Comparison of ENCODE assay signal across 9 mouse cellular contexts in genomic region chr2:164592014-164592413, GRCm38 (mm10). TPM values are rescaled to one million over a fixed set of nuclear protein-coding genes. Genes with fewer than 3 reads are reported as not detected.
A peak's percentile ranks its signal among the peaks of the same experiment; 100 is the strongest.
DNase-seq lines count a peak whose midpoint lies in the region; ATAC-seq and TF ChIP-seq lines count a peak whose summit lies in the region.
"Had no signal": no experiment of that assay in that cellular context is flagged by ENCODE, and none has a peak within 500 bp of the region (broad histone marks: within the 10 kb centered on the region; RNA-seq: fewer than 3 reads in every experiment).

No protein-coding gene starts in this region.

- no peaks in the 10 kb centered on the region for H3K27me3 ChIP-seq in hindbrain, embryonic 11.5 days (ENCODE audit: control insufficient read depth, insufficient read depth, low read length)
- H3K27me3 ChIP-seq in hindbrain, embryonic 12.5 days = no peaks in the 10 kb centered on the region

- no peak for ATAC-seq in hindbrain, embryonic 11.5 days (ENCODE audit: low FRiP score)
- no peak for ATAC-seq in hindbrain, embryonic 12.5 days (ENCODE audit: low FRiP score)
- ATAC-seq in megakaryocyte progenitor cell, adult 5-6 weeks (replicated peaks; ENCODE audit: poor library complexity) = peak; percentile 69

- in situ Hi-C loops in ES-E14 (cut with MboI; ENCODE audit: low sequenced_read_pairs in 2 of 2, unreplicated experiment in 2 of 2) = loop anchor here in 1 of 2 experiments (10.0 kb wide), 1 partner anchor 133 kb away; no protein-coding TSS in a partner anchor

- H3K4me2 ChIP-seq in hindbrain, embryonic 11.5 days (replicated peaks; ENCODE audit: low read depth, low read length) = no peak overlapping the region
- H3K4me2 ChIP-seq in hindbrain, embryonic 12.5 days (replicated peaks) = no peak overlapping the region

- no peak overlapping the region for H3K9ac ChIP-seq in hindbrain, embryonic 11.5 days (ENCODE audit: low read depth, low read length)
- no peak overlapping the region for H3K9ac ChIP-seq in hindbrain, embryonic 12.5 days
- H3K9ac ChIP-seq in ES-E14 (ENCODE audit: insufficient read depth, low read depth, low read length, poor library complexity, severe bottlenecking) = no peak overlapping the region

- H3K4me3 ChIP-seq in hindbrain, embryonic 11.5 days (ENCODE audit: low read depth, low read length) = no peak overlapping the region
- H3K4me3 ChIP-seq in hindbrain, embryonic 12.5 days = no peak overlapping the region
- H3K4me3 ChIP-seq in ES-E14 (ENCODE audit: insufficient read depth in 1 of 2, low read depth in 1 of 2, low read length in 2 of 2, poor library complexity in 1 of 2, severe bottlenecking in 1 of 2) = no peak overlapping the region

- WGBS in hindbrain, embryonic 11.5 days = 11% methylated on average over 4 of the region's 4 CpGs
- 11% methylated on average over 4 of the region's 4 CpGs for WGBS in hindbrain, embryonic 12.5 days

- peak; percentile 70 for DNase-seq in hindbrain, embryonic 11.5 days (ENCODE audit: low spot score)
- DNase-seq in ES-E14 (ENCODE audit: low read depth, low spot score) = peak; percentile 37
- peak; percentile 14 for DNase-seq in c-Kit-positive CD71-negative TER-119-negative erythroid progenitor cells, embryonic 14.5 days (ENCODE audit: low read depth)
- DNase-seq in induced T-regulatory cell, adult 2 months (ENCODE audit: low read depth) = peak; percentile 5
- DNase-seq in spleen, postnatal 36 days (ENCODE audit: low spot score in 2 of 2) = no peak
- DNase-seq in urinary bladder, postnatal 14 days (ENCODE audit: low spot score) = no peak

- no peaks in the 10 kb centered on the region for H3K4me1 ChIP-seq in hindbrain, embryonic 11.5 days (replicated peaks; ENCODE audit: control insufficient read depth, insufficient read depth, low read length)
- H3K4me1 ChIP-seq in hindbrain, embryonic 12.5 days = no peaks in the 10 kb centered on the region
- H3K4me1 ChIP-seq in ES-E14 (ENCODE audit: control insufficient read depth in 2 of 2, insufficient read depth in 2 of 2, low read length in 2 of 2, poor library complexity in 1 of 2) = 0 out of 4 replicates have a peak, but pooled peaks cover 0 to 3% of the 10 kb centered on the region in 2 experiments

- no peak overlapping the region for H3K27ac ChIP-seq in hindbrain, embryonic 11.5 days (ENCODE audit: low read depth, low read length)
- H3K27ac ChIP-seq in hindbrain, embryonic 12.5 days = no peak overlapping the region
- H3K27ac ChIP-seq in ES-E14 (ENCODE audit: insufficient read depth, low read depth, low read length, poor library complexity, severe bottlenecking) = no peak overlapping the region

- no peaks in the 10 kb centered on the region for H3K9me3 ChIP-seq in hindbrain, embryonic 11.5 days (ENCODE audit: control insufficient read depth, low read length)
- H3K9me3 ChIP-seq in hindbrain, embryonic 12.5 days (replicated peaks) = no peaks in the 10 kb centered on the region
- no peaks in the 10 kb centered on the region for H3K9me3 ChIP-seq in ES-E14 (ENCODE audit: control insufficient read depth, insufficient read depth, low read depth, low read length)

- no peaks in the 10 kb centered on the region for H3K36me3 ChIP-seq in hindbrain, embryonic 11.5 days (ENCODE audit: control insufficient read depth, insufficient read depth, low read length)
- H3K36me3 ChIP-seq in hindbrain, embryonic 12.5 days = no peaks in the 10 kb centered on the region
- H3K36me3 ChIP-seq in ES-E14 (ENCODE audit: control insufficient read depth, insufficient read depth, low read length, poor library complexity, severe bottlenecking) = no peaks in the 10 kb centered on the region

TF ChIP-seq in ES-E14, 5 proteins besides CTCF, POLR2A, EP300 and RAD21:
- TF ChIP-seq ZNF384 (IDR thresholded peaks at IDR 0.05; ENCODE audit: low read depth, low read length) = no peak
- no peak for TF ChIP-seq ZC3H11A (IDR thresholded peaks at IDR 0.05; ENCODE audit: borderline replicate concordance, low read depth, low read length)
- TF ChIP-seq CHD2 (IDR thresholded peaks at IDR 0.05; ENCODE audit: low read depth, low read length) = no peak
- TF ChIP-seq HCFC1 (IDR thresholded peaks at IDR 0.05; ENCODE audit: borderline replicate concordance, insufficient read depth, low read length) = no peak
- no peak for TF ChIP-seq MAFK (IDR thresholded peaks at IDR 0.05; ENCODE audit: insufficient read depth, low read depth, low read length)

RNA-seq across cellular contexts. Expression of gene Eppin, which starts 1.4 kb away (rescaled TPM):
- not detected in 2 replicates for polyA plus RNA-seq in hindbrain, embryonic 11.5 days (2014; fragmentation: Nextera tagmentation; extraction: Ambion mirVana)
- polyA plus RNA-seq in hindbrain, embryonic 12.5 days (2016; fragmentation: Nextera tagmentation; extraction: Ambion mirVana) = not detected in 2 replicates
- not detected in 2 replicates for total RNA-seq in ES-E14 (2012; rRNA removed)
- not detected in 2 replicates for total RNA-seq in megakaryocyte progenitor cell, adult 5-6 weeks (2015)
- not detected in 2 replicates for total RNA-seq in megakaryocyte progenitor cell, adult 5-6 weeks (2017)
- polyA plus RNA-seq: liver, embryonic 16.5 days had no signal

RNA-seq across cellular contexts. Expression of gene Wfdc6a, which starts 6.8 kb away (rescaled TPM):
- polyA plus RNA-seq in hindbrain, embryonic 11.5 days (2014; fragmentation: Nextera tagmentation; extraction: Ambion mirVana) = not detected in 2 replicates
- not detected in 2 replicates for polyA plus RNA-seq in hindbrain, embryonic 12.5 days (2016; fragmentation: Nextera tagmentation; extraction: Ambion mirVana)
- not detected in 2 replicates for total RNA-seq in ES-E14 (2012; rRNA removed)
- total RNA-seq in megakaryocyte progenitor cell, adult 5-6 weeks (2015) = not detected in 2 replicates
- total RNA-seq in megakaryocyte progenitor cell, adult 5-6 weeks (2017) = not detected in 2 replicates

RNA-seq across cellular contexts. Expression of gene Spint3, which starts 18.8 kb away (rescaled TPM):
- polyA plus RNA-seq in hindbrain, embryonic 11.5 days (2014; fragmentation: Nextera tagmentation; extraction: Ambion mirVana) = not detected in 2 replicates
- polyA plus RNA-seq in hindbrain, embryonic 12.5 days (2016; fragmentation: Nextera tagmentation; extraction: Ambion mirVana) = not detected in 2 replicates
- total RNA-seq in ES-E14 (2012; rRNA removed) = not detected in 2 replicates
- total RNA-seq in megakaryocyte progenitor cell, adult 5-6 weeks (2015) = not detected in 2 replicates
- not detected in 2 replicates for total RNA-seq in megakaryocyte progenitor cell, adult 5-6 weeks (2017)
- polyA plus RNA-seq: liver, embryonic 16.5 days had no signal

RNA-seq across cellular contexts. Expression of gene Wfdc6b, which starts 21.3 kb away (rescaled TPM):
- not detected in 2 replicates for polyA plus RNA-seq in hindbrain, embryonic 11.5 days (2014; fragmentation: Nextera tagmentation; extraction: Ambion mirVana)
- polyA plus RNA-seq in hindbrain, embryonic 12.5 days (2016; fragmentation: Nextera tagmentation; extraction: Ambion mirVana) = not detected in 2 replicates
- total RNA-seq in ES-E14 (2012; rRNA removed) = not detected in 2 replicates
- not detected in 2 replicates for total RNA-seq in megakaryocyte progenitor cell, adult 5-6 weeks (2015)
- total RNA-seq in megakaryocyte progenitor cell, adult 5-6 weeks (2017) = not detected in 2 replicates
- polyA plus RNA-seq: liver, embryonic 16.5 days had no signal

RNA-seq across cellular contexts. Expression of gene Wfdc8, which starts 21.4 kb away (rescaled TPM):
- polyA plus RNA-seq in hindbrain, embryonic 11.5 days (2014; fragmentation: Nextera tagmentation; extraction: Ambion mirVana) = not detected in 2 replicates
- polyA plus RNA-seq in hindbrain, embryonic 12.5 days (2016; fragmentation: Nextera tagmentation; extraction: Ambion mirVana) = not detected in 2 replicates
- total RNA-seq in ES-E14 (2012; rRNA removed) = not detected in 2 replicates
- total RNA-seq in megakaryocyte progenitor cell, adult 5-6 weeks (2015) = not detected in 2 replicates
- not detected in 2 replicates for total RNA-seq in megakaryocyte progenitor cell, adult 5-6 weeks (2017)
- polyA plus RNA-seq: liver, embryonic 16.5 days had no signal

Comparison
In these comparisons a context has a peak if more than half of its experiments do, and no peak if none do; other contexts are left out.
1. DNase-seq: peak in hindbrain, embryonic 11.5 days (single experiment), ES-E14 (single experiment), c-Kit-positive CD71-negative TER-119-negative erythroid progenitor cells, embryonic 14.5 days (single experiment) and induced T-regulatory cell, adult 2 months (single experiment); none in spleen, postnatal 36 days (0 of 2) and urinary bladder, postnatal 14 days (single experiment).